Mouse (Mus musculus) c-Kit-positive CD71-positive TER-119-negative erythroid progenitor cells, embryonic 14.5 days (primary cell): ENCODE results near the gene Epb41l3.
A peak's percentile ranks its signal among the peaks of the same experiment; 100 is the strongest.
"Not testable (repeated sequence)": the region's sequence is repeated elsewhere in the genome, so short reads cannot be mapped to it uniquely, and the experiment has no call there.

Experiments used
- DNase-seq: peaks from one replicate; pipeline ENCODE4 v3.0.0-alpha.2; 2013; ENCODE audit warnings: low read depth

The Epb41l3 gene

GRCm38 (mm10) chr17:69105799-69106401 is 30.4 kb downstream of the Epb41l3 start:
- DNase-seq = peak; percentile 11

GRCm38 (mm10) chr17:69109216-69109615 is 33.7 kb downstream of the Epb41l3 start:
- DNase-seq = no peak

GRCm38 (mm10) chr17:69112232-69112631 is 36.7 kb downstream of the Epb41l3 start:
- no peak for DNase-seq

GRCm38 (mm10) chr17:69119183-69119582 is 43.7 kb downstream of the Epb41l3 start:
- no peak for DNase-seq

- DNase-seq = no peak
Observed at GRCm38 (mm10) chr17:69120533-69121358, 45.3 kb downstream of the Epb41l3 start.

- DNase-seq = not testable (repeated sequence)
Observed at GRCm38 (mm10) chr17:69122403-69122802, 46.9 kb downstream of the Epb41l3 start.

GRCm38 (mm10) chr17:69127436-69127835 is 52.0 kb downstream of the Epb41l3 start:
- DNase-seq = no peak

- DNase-seq = no peak
Observed at GRCm38 (mm10) chr17:69127981-69128380, 52.5 kb downstream of the Epb41l3 start.

GRCm38 (mm10) chr17:69129434-69129833 is 54.0 kb downstream of the Epb41l3 start:
- DNase-seq = no peak

GRCm38 (mm10) chr17:69143017-69143416 is 67.5 kb downstream of the Epb41l3 start:
- no peak for DNase-seq

GRCm38 (mm10) chr17:69150826-69151225 is 75.3 kb downstream of the Epb41l3 start:
- no peak for DNase-seq

GRCm38 (mm10) chr17:69151281-69151680 is 75.8 kb downstream of the Epb41l3 start:
- DNase-seq = no peak

- DNase-seq = no peak
Observed at GRCm38 (mm10) chr17:69155034-69155433, 79.6 kb downstream of the Epb41l3 start.

- no peak for DNase-seq
Observed at GRCm38 (mm10) chr17:69156522-69157100, 81.1 kb downstream of the Epb41l3 start.

GRCm38 (mm10) chr17:69157101-69157808 is 81.8 kb downstream of the Epb41l3 start:
- DNase-seq = no peak

GRCm38 (mm10) chr17:69157809-69158185 is 82.3 kb downstream of the Epb41l3 start:
- DNase-seq = no peak

GRCm38 (mm10) chr17:69158690-69159089 is 83.2 kb downstream of the Epb41l3 start:
- DNase-seq = no peak

GRCm38 (mm10) chr17:69162731-69163130 is 87.2 kb downstream of the Epb41l3 start:
- DNase-seq = no peak

GRCm38 (mm10) chr17:69176949-69177501 is 101.5 kb downstream of the Epb41l3 start:
- no peak for DNase-seq

- no peak for DNase-seq
Observed at GRCm38 (mm10) chr17:69177954-69178353, 102.5 kb downstream of the Epb41l3 start.

- DNase-seq = no peak
Observed at GRCm38 (mm10) chr17:69180905-69181559, 105.5 kb downstream of the Epb41l3 start.
